Mouse (Mus musculus) brain, adult 2 months (tissue): ENCODE measurements around the gene Banf2.
A peak's percentile ranks its signal among the peaks of the same experiment; 100 is the strongest.

Source experiments
- DNase-seq: peaks from one replicate; pipeline ENCODE4 v3.0.0; 2011; ENCODE audit warnings: low read depth, low spot score

Banf2 gene

DNA sequence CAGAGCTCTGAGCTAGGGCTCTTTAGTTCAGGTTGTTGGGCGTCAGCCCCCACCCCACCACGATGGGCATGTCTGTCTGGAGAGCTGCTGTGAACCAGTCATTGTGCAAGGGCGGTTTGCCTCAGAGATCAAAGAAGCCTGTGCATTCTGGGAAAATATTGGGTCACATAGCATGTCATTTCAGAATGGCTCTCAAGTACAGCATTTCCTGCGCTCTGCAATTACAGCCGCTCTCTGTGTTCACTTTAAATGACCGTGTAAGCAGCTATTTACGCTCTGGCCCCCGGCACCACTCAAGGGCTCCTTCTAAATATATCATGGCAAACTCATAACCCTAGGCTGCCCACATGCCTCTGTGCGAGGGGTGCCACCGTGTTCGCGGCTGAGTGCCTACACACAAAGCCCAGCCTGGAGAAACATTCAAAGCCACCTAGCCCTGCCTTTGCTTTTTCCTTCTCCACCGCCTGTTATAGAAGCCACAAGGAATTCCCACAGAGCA, 68.7 kb downstream of the Banf2 start:
- DNase-seq, result peak; percentile 40

DNA sequence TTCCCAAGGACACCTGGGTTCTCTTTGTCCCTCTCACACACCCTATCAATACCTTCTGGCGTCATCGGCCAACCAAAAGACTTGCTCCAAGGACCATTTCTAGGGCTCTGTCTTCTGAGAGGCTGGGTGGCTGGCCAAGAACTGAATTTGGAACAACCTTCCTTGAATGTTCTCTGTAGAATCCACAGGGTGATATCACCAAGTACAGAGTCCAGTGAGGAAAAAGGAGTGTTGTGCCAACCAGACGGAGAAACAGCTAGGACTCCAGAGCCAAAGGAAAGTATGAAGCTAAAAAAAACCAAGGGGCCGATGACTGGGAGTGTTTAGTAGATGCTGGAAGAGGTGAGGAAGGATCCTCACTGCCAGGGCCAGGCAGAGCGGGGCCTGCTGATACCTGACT, 74.5 kb downstream of the Banf2 start:
- no peak for DNase-seq

GRCm38 (mm10) chr2:144107810-144108209, 75.0 kb downstream of the Banf2 start:
- DNase-seq, result no peak

DNA sequence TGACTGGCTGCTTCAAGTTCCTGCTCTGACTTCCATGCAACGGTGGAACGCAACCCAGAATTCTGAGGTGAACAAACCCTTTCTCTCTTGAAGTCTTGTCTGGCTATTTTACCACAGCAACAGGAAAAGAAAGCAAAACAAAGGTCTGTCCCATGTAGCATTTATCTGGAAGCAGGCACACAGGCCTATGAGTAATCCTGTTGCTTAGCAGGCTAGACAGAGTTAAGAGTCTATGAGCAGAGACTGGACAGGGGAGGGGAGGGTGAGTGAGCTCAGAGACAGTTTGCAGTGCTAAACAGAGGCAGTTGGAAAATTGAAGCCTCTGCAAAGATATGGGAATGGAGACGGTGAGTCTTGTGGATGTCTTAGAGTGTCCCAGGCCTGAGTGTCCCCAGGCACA, 75.5 kb downstream of the Banf2 start:
- peak; percentile 12 for DNase-seq

DNA sequence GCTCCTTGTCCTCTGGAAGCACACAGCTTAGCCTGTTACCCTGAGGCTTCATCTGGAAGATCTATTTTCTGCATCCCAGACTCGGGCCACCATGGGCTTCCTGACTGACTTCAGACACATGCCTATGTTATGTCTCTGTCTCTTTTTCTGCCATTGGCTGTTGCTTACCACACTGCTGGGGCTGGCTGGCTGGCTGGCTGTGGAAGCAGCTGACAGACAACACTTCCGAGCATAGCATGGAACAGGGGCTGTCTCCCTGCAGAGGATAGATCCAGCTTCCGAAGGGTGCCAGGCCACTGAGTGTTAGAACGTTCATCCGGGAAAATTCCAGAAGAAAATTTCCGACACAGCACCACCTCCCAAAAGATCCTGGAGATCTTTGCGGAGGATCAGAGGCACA, 79.1 kb downstream of the Banf2 start:
- no peak for DNase-seq

GRCm38 (mm10) chr2:144112666-144113065, 79.8 kb downstream of the Banf2 start:
- no peak for DNase-seq

DNA sequence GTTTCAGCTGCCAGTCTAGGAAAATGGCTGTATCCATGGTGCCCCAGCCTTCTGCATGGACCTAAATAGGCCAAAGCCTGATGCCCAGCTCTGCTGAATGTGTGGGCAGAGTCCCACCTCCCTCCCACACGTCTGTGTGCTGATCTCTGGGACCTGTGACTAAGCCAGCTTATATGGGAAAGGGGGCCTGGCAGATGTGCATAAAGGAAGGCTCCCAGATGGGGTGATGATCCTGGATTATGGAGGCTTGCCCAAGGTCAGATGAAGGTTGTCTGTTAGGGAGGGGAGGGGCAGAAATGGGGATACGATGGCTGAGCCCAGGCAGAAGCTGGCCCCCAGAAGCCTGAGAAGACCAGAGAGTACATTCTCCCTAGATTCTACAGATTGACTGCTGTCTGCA, 85.2 kb downstream of the Banf2 start:
- peak; percentile 11 for DNase-seq

GRCm38 (mm10) chr2:144120186-144120823, 87.4 kb downstream of the Banf2 start:
- peak; percentile 45 for DNase-seq

DNA sequence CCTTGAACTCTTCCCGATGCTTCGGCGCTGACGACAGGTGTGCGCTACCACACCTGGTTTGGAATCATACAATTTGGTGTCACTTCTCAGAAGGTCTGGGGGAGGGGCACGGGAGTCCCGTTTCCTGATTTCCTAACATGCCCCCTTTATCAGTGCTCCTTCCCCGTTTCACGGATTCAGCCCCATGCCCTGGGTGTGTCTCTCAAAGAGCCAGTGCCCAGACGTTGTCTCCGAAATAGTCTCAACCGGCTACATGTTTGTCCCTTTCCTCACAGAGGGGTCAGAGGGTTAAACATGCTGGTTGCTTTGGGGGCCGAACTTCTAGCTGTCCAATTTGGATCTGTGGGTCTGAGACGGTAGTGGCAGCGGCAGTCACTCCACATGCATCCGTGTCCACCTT, 89.2 kb downstream of the Banf2 start:
- no peak for DNase-seq
